Mouse (Mus musculus): Measurements from ENCODE around the gene Arhgap35.

Arhgap35 gene

DNA sequence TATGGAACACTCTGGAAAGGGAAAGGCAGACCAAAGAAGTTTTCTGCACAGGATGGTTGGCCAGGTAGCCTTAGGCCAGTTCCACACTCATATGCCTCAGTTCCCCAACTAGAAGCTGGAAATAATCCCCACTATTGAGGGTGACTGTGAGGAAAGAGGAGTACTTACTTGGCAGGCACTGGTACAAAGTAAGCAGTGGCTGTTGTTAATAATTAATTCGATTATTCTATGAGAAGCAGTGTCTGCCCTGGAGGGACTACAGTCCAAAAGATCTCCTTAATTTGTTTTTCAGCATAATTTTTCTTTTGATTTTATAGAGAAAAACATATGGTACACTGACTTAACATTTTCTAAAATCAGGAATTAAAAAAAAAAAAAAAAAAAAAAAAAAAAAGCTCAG lies 10.7 kb downstream of the Arhgap35 start:
- no peak for DNase-seq (ENCODE audit: low spot score)

DNA sequence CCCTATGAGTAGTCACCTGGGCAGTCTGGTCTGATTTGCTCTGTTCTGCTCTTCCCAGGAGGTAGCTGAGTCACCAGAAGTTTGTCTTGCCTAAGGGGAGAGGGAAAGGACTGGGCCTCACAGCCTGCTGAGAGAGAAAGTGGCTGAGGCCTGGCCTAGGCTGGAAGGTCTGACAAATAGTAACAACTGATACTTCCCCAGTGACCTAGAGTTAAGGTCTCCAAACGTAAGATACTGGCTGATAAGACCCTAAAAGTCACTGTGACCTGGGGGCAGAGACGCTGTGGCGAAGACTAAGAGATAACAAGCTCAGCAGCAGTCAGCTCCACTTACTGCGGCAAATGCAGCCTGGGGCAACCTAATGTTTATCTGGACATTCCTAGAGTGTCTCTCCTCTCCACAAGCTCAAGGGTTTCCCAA lies 13.1 kb downstream of the Arhgap35 start:
- peak; percentile 77 for DNase-seq (ENCODE audit: low spot score)

DNA sequence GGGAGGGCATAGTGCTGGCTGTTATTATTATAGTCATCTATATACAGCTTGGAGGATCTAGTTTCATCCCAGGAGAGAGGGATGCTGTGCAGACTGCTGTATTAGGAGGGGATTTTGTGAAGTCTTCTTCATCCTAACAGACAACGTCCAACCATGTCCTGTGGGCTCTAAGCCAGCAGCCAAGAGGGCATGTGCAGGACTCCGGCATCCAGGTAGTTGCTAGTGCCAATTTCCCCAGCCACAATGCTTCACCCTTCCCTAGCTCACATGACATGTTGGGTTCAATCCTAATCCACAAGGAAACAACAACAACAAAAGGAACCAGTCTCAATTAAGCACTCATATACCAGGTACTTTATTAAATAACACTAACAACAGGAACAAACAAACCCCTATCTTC lies 15.8 kb downstream of the Arhgap35 start:
- no peak for DNase-seq (ENCODE audit: low spot score)

DNA sequence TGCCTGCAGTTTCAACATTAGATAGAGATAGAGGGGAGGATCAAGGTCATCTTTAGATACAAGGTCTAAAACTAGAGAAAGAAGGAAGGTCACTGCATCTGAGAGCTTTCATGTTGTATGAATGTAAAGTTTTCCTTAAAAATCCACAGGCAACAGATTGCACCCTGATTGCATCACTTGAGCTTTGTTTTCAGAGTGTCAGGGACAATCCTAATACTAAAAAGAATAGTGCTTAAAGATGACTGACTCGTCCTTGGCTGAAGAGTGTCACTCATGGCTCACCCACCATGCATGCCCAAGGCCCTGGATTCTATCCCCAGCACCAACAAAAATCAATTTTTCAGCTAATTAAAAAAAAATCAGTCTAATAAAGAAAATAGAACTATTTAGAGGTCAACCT lies 23.5 kb downstream of the Arhgap35 start:
- DNase-seq (ENCODE audit: low spot score), result no peak

DNA sequence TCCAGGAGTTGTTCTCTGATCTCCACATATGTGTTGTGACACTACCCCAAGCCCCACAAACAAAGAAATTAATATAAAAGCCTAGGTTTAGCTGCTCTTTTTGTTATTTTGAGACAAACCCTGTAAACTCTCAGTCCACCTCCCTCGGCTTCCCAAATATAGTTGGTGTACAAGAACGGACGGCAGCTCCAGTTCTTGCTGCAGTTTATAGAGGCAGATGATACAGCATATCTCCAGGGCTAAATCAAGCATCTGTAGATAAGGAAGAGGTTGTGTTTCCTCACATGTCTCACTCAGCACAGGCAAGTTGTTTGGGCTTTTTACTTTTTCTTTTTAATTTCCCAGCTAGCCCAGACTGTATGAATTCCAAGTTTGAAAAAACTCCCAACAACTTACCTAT lies 27.1 kb downstream of the Arhgap35 start:
- no peak for DNase-seq (ENCODE audit: low spot score)

DNA sequence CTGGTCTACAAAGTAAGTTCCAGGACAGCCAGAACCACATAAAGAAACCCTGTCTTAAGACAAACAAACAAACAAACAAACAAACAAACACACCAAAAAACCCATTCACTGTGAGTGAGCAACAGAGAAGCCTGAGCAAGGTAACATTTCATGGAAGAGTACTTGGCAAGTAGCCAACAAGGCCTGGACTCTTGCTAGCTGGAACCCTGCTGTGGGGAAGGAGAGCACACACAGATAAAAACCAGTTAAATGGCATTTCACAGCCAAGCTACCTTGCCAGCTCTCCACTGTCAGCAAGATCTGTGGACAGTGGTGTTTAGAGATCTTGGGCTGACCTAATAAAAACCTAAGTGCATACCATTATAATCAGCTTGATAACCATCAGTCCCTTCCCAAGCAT lies 30.4 kb downstream of the Arhgap35 start:
- peak; percentile 20 for DNase-seq (ENCODE audit: low spot score)

DNA sequence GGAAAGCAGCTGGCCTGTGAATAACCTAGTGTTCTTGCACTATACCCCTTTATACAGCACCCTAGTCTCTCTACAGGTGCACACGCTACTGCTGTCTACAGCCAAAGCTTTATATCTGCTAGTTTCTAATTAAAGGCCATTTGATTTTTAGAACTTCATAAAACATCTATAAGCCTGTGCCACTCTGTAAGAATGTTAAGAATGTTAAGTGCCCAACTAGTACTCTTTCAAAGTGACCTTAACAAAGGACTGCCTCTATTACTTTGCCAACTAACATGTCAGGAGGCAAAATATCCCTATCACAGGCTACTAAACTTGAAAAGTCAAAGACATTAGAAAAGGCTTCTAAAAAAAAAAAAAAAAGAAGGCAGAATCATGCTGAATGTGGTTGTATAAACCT lies 31.0 kb downstream of the Arhgap35 start:
- DNase-seq (ENCODE audit: low spot score), result no peak

DNA sequence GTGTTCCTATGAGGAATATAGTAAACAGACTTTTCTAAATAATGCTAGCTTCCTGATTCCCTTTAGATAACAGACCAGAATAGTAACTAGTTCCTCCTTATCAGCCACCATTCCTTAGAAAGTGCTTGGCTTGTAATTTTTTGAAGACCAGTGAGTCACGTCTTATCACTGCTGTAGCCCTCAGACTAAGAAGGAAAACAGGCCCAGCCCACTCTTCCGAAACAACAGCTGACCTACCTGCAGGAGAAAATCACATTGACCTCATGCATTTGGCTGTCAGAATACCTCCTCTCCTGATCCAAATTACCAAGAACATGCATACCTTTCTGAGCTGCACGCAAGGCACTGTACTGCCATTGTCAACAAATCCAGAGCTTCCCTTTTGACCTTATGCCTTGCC lies 32.5 kb downstream of the Arhgap35 start:
- DNase-seq (ENCODE audit: low spot score), result peak; percentile 10

DNA sequence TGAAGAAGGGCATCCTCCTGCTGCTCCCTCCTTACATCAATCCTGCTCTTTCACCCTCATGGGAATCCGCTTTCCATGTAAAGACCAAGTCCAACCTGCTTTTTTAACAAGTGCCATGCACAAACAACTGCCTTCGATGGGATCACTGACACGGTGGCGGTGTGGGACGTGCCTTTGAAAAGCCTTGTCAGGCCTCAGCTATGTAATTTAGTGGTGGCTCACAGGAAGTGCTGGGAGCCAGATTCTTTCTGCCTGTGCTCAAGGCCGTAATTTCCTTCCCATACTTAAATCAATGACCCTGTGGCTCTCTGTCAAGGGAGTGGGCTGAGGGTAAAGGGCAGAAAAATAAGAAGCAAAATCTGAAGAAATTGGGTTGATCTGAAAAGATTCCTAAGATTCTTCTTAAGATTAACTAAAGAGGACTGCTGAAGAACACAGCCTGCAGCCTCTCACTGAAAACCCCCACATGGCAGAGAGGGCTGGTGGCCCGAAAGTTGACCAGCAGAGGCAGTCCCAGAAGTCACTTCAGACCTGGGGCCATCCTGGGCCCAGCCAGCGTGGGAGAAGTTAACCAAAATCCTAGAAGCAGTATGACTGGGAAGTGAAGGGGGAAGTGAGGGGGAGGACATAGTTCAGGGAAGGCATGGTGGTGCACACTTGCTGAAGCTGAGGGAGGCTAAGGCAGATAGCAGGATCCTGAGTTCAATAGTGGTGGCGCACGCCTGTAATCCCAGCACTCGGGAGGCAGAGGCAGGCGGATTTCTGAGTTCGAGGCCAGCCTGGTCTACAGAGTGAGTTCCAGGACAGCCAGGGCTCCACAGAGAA lies 33.3 kb downstream of the Arhgap35 start:
- peak; percentile 11 for DNase-seq (ENCODE audit: low spot score)

DNA sequence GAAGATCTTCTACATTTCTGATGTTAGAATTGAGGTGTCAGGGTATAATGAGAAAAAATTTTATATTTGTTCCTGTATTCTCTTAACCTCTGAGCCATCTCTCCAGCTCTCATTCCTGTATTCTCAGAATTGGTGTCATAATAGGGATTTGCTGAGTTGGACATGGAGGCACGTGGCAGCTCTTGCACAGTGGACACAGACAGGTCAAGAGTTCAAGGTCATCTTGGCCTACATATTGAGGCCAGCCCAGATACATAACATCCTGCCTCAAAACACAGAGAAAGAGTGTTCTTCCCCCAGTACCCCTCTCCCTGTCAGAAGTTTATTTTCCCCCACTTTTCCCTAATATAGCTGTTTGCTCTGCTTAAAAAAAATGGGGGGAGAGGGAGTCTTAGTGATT lies 38.1 kb downstream of the Arhgap35 start:
- no peak for DNase-seq (ENCODE audit: low spot score)

DNA sequence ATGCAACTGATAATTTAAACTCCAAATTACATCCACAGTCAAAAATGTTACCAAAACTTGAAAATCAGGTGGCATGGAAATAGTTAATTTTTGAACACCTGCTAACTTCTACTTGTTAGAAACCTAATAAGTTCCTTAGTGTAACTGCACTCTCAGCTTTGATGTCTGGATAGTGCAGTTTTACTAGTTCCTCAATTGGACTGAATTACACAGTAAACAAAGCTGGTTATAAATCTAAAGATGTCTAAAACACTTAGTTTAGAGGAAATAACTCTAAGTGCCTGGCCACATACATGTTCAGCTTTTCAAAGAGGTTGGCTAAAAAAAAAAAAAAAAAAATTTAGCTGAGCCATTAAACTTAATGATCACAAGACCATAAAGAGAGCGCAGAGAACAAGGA lies 43.6 kb downstream of the Arhgap35 start:
- DNase-seq (ENCODE audit: low spot score), result no peak

DNA sequence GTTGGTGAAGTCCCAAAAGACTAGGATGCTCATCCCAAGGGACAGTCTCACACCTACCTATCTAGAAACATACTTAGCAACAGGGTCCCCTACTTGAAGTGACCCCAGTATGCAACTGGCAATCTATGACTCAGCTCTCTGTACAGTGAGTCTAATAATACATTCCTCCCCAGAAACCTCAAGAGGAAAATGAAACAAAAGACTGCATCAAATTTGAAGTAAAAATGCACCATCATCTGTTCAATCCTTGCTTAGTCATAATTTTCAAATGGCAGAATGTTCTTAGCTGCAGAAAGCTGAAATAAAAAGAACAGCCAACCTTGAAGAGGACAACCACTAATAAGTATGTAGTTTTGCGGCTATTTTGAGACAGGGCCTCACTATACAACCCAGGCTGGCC lies 44.1 kb downstream of the Arhgap35 start:
- no peak for DNase-seq (ENCODE audit: low spot score)

DNA sequence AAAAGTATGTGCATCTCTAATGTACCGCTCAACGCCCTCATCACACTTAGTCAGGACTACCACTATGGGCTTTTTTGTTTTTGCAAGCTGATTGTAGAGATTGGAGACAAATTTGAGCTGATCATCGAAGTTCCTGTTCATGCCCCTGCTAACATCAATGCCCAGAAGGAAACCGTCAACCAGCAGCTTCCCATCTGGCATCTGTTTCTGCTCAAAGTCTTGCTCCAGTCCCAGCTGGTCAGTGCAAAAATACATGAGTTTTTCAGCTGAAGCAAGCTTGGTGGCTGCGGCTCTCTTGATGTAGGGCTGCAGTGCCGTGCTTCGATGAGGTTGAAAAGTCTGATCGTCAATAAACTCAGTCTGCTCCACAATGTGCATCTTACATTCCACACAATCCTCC lies 50.3 kb downstream of the Arhgap35 start:
- DNase-seq (ENCODE audit: low spot score), result no peak

DNA sequence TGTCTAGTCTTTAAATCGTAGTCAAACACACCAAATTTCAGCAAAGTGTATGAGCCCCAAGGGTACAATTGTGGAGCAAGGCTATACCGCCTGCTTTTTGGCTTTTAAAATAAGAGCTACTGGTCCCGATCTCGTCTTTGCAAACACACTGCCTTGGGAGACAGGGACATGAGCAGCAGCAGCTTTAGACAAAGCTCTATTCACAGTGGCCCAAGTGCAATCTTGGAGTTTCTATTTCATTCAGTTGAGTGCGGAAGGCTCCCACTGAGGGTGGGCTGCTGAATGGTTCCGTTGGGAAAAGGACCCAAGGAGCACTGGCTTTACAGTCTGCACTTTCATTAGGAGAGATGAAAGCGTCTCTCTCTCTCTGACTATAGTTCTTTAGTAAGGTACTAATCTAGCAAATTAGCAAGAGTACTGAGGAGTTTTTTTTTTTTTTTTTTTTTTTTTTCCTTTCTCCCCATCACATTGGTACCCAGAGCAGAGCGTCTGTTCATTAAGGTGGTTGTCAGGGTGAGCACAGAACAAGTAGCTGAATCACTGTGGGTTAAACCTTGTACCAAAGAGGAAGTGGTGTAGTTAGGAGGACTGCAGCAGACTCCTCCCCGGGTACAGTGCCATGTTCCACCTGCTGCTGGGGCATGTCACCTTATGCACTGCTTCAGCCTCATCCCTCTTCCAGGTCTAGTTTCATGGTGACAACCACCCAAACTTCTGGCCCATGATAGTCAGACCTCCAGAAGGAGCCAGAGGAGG lies 56.8 kb downstream of the Arhgap35 start:
- no peak for DNase-seq (ENCODE audit: low spot score)

DNA sequence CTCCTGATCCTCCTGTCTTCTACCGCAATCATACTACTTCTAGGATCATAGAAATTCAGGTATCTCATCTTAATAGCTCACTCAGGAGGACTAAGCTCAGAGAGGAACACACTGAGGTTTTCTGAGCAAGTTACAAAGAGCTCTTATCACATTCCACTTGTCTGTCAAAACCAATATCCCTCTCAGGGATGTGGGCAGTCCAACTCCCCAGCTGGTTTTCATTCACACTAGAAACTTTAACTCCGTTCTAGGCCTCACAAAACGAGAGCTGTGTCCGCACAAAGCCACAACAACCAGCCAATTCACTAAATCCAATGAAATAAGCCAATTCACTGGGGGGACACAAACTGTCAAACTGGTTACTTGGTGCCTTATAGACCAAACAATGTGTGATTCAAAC lies 57.5 kb downstream of the Arhgap35 start:
- DNase-seq (ENCODE audit: low spot score), result no peak

DNA sequence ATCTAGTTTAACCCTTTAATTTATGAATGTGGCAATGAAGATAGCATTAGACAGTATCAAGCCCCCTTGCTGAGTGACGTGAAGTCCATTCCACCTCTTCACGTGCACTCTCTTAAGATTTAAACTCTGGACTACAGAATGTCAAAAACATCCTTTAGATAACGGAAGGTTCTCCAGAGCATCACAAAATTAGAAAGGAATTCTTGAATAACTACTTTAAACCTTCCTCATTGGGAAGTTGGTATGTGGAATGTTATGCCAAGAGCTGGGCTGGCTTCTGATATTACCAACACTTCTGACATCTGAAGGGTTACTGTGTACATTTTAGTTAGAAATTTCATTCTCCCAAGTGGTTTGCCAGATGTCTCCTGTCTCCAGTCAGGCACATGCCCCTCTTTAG lies 60.6 kb downstream of the Arhgap35 start:
- no peak for DNase-seq (ENCODE audit: low spot score)

DNA sequence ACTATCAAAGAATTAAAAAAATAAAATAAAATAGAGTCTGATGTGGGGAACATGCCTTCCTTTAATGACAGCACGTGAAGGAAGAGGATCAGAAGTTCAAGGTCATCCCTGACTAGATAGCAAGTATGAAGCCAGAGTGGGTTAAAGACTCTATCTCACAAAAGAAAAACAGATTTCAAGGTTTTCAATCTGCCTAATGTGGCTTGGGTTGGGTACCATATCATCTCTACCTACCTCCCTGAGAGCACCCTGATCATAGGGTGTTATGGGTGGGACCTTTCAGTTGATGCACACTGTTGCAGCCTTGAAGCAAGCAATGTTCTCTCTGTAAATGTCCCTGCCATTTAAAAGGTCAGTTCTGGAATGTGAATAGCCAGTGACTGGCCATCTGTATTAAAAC lies 63.2 kb downstream of the Arhgap35 start:
- DNase-seq (ENCODE audit: low spot score), result no peak

DNA sequence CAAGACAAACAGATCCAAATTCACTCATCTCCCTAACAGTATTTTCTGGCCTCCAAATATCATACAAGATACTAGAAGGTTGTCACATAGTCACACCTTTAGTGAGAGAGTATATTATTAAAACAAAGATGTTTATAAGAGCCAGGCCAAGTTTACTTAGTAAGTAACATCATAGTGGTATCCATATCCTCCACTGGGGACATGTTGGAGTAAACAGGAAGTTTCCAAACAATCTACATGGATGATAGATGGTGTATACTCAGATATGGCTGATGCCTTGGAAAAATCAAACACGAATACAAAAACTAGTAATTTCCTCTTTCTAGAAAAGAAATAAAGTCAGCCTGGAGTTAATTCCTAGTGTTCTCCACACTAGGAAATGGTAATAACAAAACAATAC lies 65.5 kb downstream of the Arhgap35 start:
- DNase-seq (ENCODE audit: low spot score), result no peak

DNA sequence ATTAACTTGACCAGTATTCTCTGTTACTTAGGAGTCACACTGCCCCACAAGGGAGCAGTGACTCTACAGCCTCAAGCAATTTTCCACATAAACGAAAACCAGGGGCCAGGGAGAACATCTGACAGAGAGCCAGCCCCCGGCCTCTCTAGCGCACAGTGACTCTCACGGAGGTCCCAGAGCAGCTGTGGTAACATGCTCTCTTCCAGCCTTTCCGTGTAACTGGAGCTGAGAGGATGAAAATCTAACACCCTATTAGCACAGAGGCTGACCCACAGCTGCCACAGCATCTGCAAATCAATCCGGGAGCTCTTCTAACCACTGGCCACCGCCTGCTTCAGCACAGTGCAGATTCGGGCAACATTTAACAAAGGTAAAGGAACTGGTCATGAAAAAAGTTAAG lies 70.0 kb downstream of the Arhgap35 start:
- no peak for DNase-seq (ENCODE audit: low spot score)

DNA sequence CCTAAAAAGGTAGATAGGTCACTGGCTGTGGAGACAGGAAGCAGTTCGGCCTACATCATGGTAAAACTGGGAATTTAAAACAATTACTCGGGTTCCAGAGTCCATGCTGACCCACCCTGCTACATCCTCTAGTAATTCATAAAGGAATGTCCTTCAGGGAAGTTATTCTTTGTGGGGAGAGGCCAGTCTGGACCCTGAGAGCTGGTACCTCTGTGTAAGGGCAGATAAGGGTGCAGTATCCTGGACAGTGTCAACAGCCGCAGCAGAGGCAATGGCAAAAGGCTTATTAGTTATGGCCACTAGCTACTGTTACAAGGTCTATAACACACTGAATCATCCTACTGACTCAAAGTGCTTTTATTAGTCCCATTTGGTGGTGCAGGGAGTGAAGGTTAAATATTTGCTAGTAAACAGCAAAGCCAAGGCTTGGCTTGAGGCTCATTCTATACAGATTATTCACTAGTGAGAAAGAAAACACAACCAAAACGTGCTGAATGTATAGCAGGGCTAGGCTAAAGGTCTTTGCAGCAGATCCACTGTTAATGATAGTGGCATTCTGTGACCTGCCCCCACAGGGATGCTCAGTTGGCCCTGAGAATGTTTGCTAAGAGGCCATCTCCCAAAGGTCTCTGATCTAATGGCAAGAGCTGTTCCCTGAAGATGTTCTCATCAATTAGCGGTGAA lies 77.4 kb downstream of the Arhgap35 start:
- DNase-seq (ENCODE audit: low spot score), result no peak

DNA sequence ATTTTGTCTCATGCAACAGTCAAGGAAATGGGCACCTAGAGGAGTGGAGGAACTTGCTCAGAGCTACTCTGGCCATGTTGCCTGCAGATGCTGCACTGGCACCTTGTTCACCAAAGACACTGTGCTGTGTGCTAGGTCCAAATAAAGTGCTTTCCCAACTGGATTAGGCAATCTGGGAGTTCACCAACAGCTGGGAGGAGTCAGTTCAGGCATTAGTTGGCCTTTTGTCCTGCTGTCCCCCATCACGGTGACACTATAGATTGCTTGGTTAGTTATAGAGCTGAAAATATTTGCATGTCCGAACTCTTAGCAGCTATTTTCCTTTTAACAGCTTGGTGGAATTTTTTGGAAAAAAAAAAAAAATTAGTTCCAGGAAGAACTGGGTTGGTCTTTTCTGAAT lies 88.8 kb downstream of the Arhgap35 start:
- DNase-seq (ENCODE audit: low spot score), result no peak

DNA sequence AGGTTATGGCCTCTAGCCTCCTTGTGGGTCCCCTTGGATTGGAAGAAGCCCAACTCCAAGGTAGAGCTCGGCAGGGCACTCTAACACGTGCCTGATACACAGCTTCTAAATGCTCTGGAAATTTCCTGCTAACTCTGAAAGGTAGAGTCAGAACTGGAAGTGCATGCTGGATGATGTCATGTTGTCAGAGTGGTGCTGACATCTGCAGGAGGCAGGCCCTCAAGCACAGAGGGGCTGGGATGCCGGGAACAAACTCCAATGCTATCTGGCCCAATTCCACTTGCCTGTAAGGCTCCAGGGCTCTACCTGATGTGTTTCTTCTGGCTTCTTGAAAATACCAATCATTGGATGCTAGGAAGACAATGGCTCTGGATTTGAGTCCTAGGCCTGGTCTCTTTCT lies 89.3 kb downstream of the Arhgap35 start:
- DNase-seq (ENCODE audit: low spot score), result no peak

DNA sequence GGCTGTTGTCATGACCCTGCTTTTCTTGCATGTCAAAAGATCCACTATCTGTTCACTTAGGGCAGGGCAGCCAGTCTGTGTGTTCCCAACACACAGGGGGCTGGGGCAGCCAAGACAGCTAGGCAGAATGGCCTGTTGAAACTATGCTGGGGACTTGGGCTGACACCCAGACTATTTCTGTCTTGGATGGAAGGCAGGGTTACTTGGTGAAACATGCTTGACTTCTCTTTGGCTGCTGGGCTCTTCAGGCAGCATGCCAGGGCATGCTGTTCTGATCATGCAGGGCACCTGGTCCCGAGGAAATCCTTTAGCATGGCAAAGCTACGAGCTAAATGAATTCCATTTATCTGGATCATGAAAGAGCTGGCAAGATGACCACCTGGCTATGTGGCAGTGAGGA lies 90.5 kb downstream of the Arhgap35 start:
- DNase-seq (ENCODE audit: low spot score), result no peak
